Mouse (Mus musculus): ENCODE data around the gene Tnni3k. TPM values are rescaled to one million over a fixed set of nuclear protein-coding genes. Genes with fewer than 3 reads are reported as not detected.

The Tnni3k gene
- polyA plus RNA-seq, 1 experiment from 2014 or later, result 0.08 TPM

DNA sequence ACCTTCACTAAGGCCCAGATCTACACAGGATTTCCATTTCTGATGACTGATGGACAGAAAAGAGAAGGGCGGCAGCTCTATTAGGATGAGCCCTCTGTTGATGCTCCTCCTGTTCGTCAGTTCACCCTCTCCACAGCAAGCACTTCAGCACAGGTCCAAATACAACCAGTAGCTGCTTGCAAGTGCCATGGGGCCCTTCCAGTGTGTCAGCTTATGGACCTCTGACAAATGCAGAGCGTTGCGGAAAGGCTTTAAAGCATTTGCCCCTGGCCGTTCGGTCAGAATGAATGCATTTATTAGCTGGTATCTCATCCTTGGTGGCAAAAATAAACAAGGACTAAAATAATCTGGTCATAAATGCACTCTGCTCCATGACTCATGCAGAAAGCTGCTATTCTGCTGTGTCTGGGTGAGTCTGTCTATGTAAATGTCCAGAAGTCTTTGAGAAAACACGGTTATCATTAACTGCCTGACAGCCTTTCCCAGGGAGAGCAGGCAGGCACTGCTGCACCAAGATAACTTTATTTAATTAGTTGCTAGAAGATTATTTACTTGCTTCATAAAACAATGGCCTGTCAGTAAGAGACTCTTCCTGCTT, 244.8 kb downstream of the Tnni3k start:
- no peak for TF ChIP-seq CTCF (IDR thresholded peaks at IDR 0.05; ENCODE audit: low read depth)
- ATAC-seq, result peak; percentile 83
- WGBS, result 19% methylated on average over 7 of the region's 7 CpGs

DNA sequence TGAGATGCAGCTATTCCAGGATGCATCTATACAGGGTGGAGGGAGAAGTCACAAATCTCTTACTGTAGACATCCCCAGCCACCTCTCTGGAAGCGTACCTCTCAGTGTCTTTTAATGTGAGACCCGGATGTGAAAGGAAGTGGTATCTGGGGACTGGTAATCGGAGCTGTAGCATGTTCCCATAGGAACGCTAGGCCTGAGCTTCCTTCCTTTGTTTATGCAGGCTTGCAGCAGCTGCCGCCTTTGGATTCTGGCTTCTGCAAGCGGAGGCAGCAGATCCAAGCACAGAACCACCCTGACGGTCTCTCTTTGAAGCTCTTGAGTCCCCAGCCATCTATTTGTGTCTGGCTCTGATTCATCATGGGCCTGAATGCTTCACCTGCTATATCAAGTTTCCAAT, 248.6 kb downstream of the Tnni3k start:
- Histone ChIP-seq H3K27ac (ENCODE audit: low read depth, low read length) (no peak overlapping the region), H3K36me3 (ENCODE audit: control insufficient read depth, insufficient read depth) (no peaks in the 10 kb centered on the region), H3K4me2 (replicated peaks; ENCODE audit: low read depth) (no peak overlapping the region), H3K9me3 (ENCODE audit: control insufficient read depth) (no peaks in the 10 kb centered on the region), H3K4me1 (replicated peaks; ENCODE audit: control insufficient read depth, insufficient read depth, low read length) (no peaks in the 10 kb centered on the region), H3K27me3 (replicated peaks; ENCODE audit: control insufficient read depth, insufficient read depth, low read length) (no peaks in the 10 kb centered on the region), H3K9ac (ENCODE audit: low read depth, low read length) (no peak overlapping the region), H3K4me3 (ENCODE audit: low read depth, low read length) (no peak overlapping the region)
- TF ChIP-seq CTCF (IDR thresholded peaks at IDR 0.05; ENCODE audit: low read depth), result no peak
- no peak for ATAC-seq
- 51% methylated on average over 7 of the region's 7 CpGs for WGBS

More for the DNA sequence above, 244.8 kb downstream of the Tnni3k start:
- Histone ChIP-seq H3K4me1 (replicated peaks; ENCODE audit: control insufficient read depth, insufficient read depth, low read length) (no peaks in the 10 kb centered on the region), H3K9me3 (ENCODE audit: control insufficient read depth) (no peaks in the 10 kb centered on the region), H3K27me3 (replicated peaks; ENCODE audit: control insufficient read depth, insufficient read depth, low read length) (no peaks in the 10 kb centered on the region), H3K4me2 (replicated peaks; ENCODE audit: low read depth) (no peak overlapping the region), H3K9ac (ENCODE audit: low read depth, low read length) (no peak overlapping the region), H3K27ac (ENCODE audit: low read depth, low read length) (no peak overlapping the region), H3K36me3 (ENCODE audit: control insufficient read depth, insufficient read depth) (no peaks in the 10 kb centered on the region), H3K4me3 (ENCODE audit: low read depth, low read length) (no peak overlapping the region)

DNA sequence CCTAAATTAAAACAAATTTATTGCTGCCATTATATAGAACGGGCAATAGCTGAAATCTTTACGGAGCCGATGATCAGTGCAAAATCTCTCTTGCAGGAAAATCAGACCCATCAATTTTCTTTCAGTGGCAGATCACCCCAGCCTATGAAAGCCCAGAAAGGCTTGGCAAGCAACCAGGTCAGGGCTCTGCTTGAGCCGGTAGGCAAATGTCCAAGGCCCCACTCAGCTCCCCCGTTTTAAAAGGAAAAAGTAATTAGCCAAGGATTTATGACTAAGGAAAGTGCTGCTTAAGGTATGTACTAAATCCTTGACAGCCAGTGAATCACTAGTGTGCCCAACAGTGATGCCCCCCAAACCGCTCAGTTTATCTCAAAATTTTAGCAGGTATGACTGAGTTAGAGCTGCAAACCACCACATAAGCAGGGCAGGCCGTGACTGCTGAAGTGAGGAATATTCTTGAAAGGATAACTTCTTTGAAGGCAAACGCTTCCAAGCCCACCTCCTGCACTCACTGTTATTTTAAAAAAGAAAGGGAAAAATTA, 254.2 kb downstream of the Tnni3k start:
- Histone ChIP-seq H3K27ac (ENCODE audit: low read depth, low read length) (no peak overlapping the region), H3K27me3 (replicated peaks; ENCODE audit: control insufficient read depth, insufficient read depth, low read length) (no peaks in the 10 kb centered on the region), H3K9ac (ENCODE audit: low read depth, low read length) (no peak overlapping the region), H3K4me3 (ENCODE audit: low read depth, low read length) (no peak overlapping the region), H3K9me3 (ENCODE audit: control insufficient read depth) (no peaks in the 10 kb centered on the region), H3K4me1 (replicated peaks; ENCODE audit: control insufficient read depth, insufficient read depth, low read length) (no peaks in the 10 kb centered on the region), H3K4me2 (replicated peaks; ENCODE audit: low read depth) (no peak overlapping the region), H3K36me3 (ENCODE audit: control insufficient read depth, insufficient read depth) (no peaks in the 10 kb centered on the region)
- TF ChIP-seq CTCF (IDR thresholded peaks at IDR 0.05; ENCODE audit: low read depth), result no peak
- WGBS, result 63% methylated on average over 8 of the region's 8 CpGs
- no peak for ATAC-seq

DNA sequence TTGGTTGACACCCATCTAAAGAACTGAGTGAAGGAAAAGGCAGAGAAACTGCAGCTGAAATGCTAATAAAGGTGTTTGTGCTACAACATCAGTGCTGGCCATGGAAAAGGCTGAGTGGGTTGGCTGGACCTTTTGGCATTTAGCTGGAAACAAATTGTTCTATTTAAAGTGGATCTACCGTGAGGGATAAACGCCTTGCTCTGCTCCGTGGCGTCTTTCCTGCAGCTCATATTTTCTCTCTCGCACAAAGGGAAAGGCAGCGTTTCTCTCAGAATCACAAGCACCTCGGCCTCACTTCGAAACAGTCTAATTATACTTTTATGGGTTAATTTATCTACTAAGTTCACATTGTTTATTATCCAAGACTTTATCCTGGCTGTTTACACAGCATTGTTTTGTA, 254.8 kb downstream of the Tnni3k start:
- no peak for TF ChIP-seq CTCF (IDR thresholded peaks at IDR 0.05; ENCODE audit: low read depth)
- no peaks in the 10 kb centered on the region for H3K4me1 ChIP-seq (replicated peaks; ENCODE audit: control insufficient read depth, insufficient read depth, low read length)
- WGBS, result 52% methylated on average over 8 of the region's 8 CpGs
- H3K4me2 ChIP-seq (replicated peaks; ENCODE audit: low read depth), result no peak overlapping the region
- no peaks in the 10 kb centered on the region for H3K27me3 ChIP-seq (replicated peaks; ENCODE audit: control insufficient read depth, insufficient read depth, low read length)
- H3K9ac ChIP-seq (ENCODE audit: low read depth, low read length), result no peak overlapping the region
- no peaks in the 10 kb centered on the region for H3K9me3 ChIP-seq (ENCODE audit: control insufficient read depth)
- H3K36me3 ChIP-seq (ENCODE audit: control insufficient read depth, insufficient read depth), result no peaks in the 10 kb centered on the region
- no peak overlapping the region for H3K27ac ChIP-seq (ENCODE audit: low read depth, low read length)
- no peak for ATAC-seq
- no peak overlapping the region for H3K4me3 ChIP-seq (ENCODE audit: low read depth, low read length)

DNA sequence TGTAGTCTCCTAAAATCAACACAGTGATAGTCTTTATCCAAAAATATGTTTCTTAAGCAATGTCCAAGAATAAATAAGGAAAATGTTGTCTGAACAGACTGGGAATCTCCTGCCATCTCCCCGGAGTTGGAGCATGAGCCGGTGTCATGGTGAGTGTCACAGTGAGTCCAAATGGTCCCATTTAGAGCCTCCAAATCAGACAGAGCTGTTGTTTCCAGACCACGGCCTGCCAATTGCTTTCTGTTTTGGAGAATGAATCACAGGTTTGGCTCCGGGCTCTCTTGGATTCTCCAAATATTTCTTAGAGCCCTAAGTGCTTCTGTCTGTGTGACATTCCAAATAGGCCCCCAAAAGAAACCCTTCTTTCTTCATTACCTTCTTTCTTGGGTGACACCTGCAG, 256.4 kb downstream of the Tnni3k start:
- no peaks in the 10 kb centered on the region for H3K36me3 ChIP-seq (ENCODE audit: control insufficient read depth, insufficient read depth)
- WGBS, result 78% methylated on average over 4 of the region's 4 CpGs
- H3K4me2 ChIP-seq (replicated peaks; ENCODE audit: low read depth), result no peak overlapping the region
- TF ChIP-seq CTCF (IDR thresholded peaks at IDR 0.05; ENCODE audit: low read depth), result no peak
- H3K9ac ChIP-seq (ENCODE audit: low read depth, low read length), result no peak overlapping the region
- no peak for ATAC-seq
- no peaks in the 10 kb centered on the region for H3K27me3 ChIP-seq (replicated peaks; ENCODE audit: control insufficient read depth, insufficient read depth, low read length)
- no peak overlapping the region for H3K4me3 ChIP-seq (ENCODE audit: low read depth, low read length)
- no peaks in the 10 kb centered on the region for H3K9me3 ChIP-seq (ENCODE audit: control insufficient read depth)
- H3K4me1 ChIP-seq (replicated peaks; ENCODE audit: control insufficient read depth, insufficient read depth, low read length), result no peaks in the 10 kb centered on the region
- no peak overlapping the region for H3K27ac ChIP-seq (ENCODE audit: low read depth, low read length)

DNA sequence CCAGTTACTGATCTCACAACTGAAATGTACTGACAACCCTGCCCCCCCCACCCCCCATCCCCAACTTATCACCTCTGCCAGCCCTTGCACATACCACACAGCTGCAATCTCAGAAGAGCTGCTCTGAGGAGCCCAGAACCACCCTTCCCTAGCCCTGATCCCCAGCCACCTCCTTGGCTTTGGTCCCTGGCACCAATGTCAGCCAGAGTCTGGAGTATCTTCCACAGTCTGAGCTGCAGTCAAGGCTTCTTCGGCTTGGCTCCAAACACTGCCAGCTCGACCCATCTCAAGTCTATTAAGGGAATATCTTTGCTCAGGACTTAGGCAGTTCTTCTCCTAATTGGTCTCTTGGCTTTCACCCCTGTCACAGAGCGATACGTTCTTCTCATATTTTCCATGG, 261.6 kb downstream of the Tnni3k start:
- H3K4me3 ChIP-seq (ENCODE audit: low read depth, low read length), result no peak overlapping the region
- no peaks in the 10 kb centered on the region for H3K27me3 ChIP-seq (replicated peaks; ENCODE audit: control insufficient read depth, insufficient read depth, low read length)
- no peak for TF ChIP-seq CTCF (IDR thresholded peaks at IDR 0.05; ENCODE audit: low read depth)
- no peak for ATAC-seq
- no peak overlapping the region for H3K27ac ChIP-seq (ENCODE audit: low read depth, low read length)
- WGBS, result 78% methylated on average over 4 of the region's 4 CpGs
- H3K36me3 ChIP-seq (ENCODE audit: control insufficient read depth, insufficient read depth), result no peaks in the 10 kb centered on the region
- no peaks in the 10 kb centered on the region for H3K9me3 ChIP-seq (ENCODE audit: control insufficient read depth)
- no peak overlapping the region for H3K9ac ChIP-seq (ENCODE audit: low read depth, low read length)
- no peaks in the 10 kb centered on the region for H3K4me1 ChIP-seq (replicated peaks; ENCODE audit: control insufficient read depth, insufficient read depth, low read length)
- no peak overlapping the region for H3K4me2 ChIP-seq (replicated peaks; ENCODE audit: low read depth)
